Mouse (Mus musculus) lung, adult 10 weeks (tissue): ENCODE data around the gene Olfr777. TPM values are rescaled to one million over a fixed set of nuclear protein-coding genes. Genes with fewer than 3 reads are reported as not detected.

ENCODE experiments used
- polyA plus RNA-seq: library from polyadenylated mRNA; stranded (reverse); fragments of 350-450 nt; fragmentation: Illumina TruSeq; extraction: RNeasy Lipid Tissue Mini Kit (QIAGEN cat#74804); gene quantifications from one replicate; pipeline ENCODE4 v1.2.3, GENCODE M21; 2014; ENCODE audit warnings: low read depth, low replicate concordance; ENCODE audit not compliant: insufficient read depth

Olfr777 gene
- not detected for polyA plus RNA-seq

GRCm38 (mm10) chr10:129271081-129271535 lies at the start of gene Olfr777:
TSS of gene Olfr777 (minus strand) at chr10:129271485.

GRCm38 (mm10) chr10:129317817-129318216 lies 46.5 kb upstream of the Olfr777 start, which contains the start of gene Olfr780:
TSS of gene Olfr780 (plus strand) at chr10:129318117.

GRCm38 (mm10) chr10:129258827-129259226 lies 12.5 kb downstream of the Olfr777 start, which contains the start of gene Olfr776:
TSS of gene Olfr776 (plus strand) at chr10:129259127.

GRCm38 (mm10) chr10:129248112-129248511 lies 23.2 kb downstream of the Olfr777 start, which contains the start of gene Olfr775:
TSS of gene Olfr775 (plus strand) at chr10:129248412.

GRCm38 (mm10) chr10:129235904-129236303 lies 35.4 kb downstream of the Olfr777 start, which contains the start of gene Olfr774:
TSS of gene Olfr774 (plus strand) at chr10:129236204.

Other genes starting within 250 kb of the Olfr777 start
- not detected for gene Olfr764-ps1, start 231.6 kb downstream of the Olfr777 start, polyA plus RNA-seq
- not detected for gene Olfr765, start 221.5 kb downstream of the Olfr777 start, polyA plus RNA-seq
- gene Olfr766-ps1, start 202.5 kb downstream of the Olfr777 start, polyA plus RNA-seq: not detected
- gene Olfr767, start 188.6 kb downstream of the Olfr777 start, polyA plus RNA-seq: not detected
- not detected for gene Olfr768, start 172.1 kb downstream of the Olfr777 start, polyA plus RNA-seq
- gene Olfr769, start 153.6 kb downstream of the Olfr777 start, polyA plus RNA-seq: not detected
- not detected for gene Olfr770, start 132.5 kb downstream of the Olfr777 start, polyA plus RNA-seq
- gene Olfr771, start 106.7 kb downstream of the Olfr777 start, polyA plus RNA-seq: not detected
- gene Olfr772, start 93.6 kb downstream of the Olfr777 start, polyA plus RNA-seq: not detected
- gene Olfr773, start 84.1 kb downstream of the Olfr777 start, polyA plus RNA-seq: not detected
- gene Olfr774, start 35.3 kb downstream of the Olfr777 start, polyA plus RNA-seq: not detected
- gene Olfr775, start 23.1 kb downstream of the Olfr777 start, polyA plus RNA-seq: not detected
- gene Olfr776, start 12.4 kb downstream of the Olfr777 start, polyA plus RNA-seq: not detected
- not detected for gene Olfr780, start 46.6 kb upstream of the Olfr777 start, polyA plus RNA-seq
- gene Olfr781, start 57.4 kb upstream of the Olfr777 start, polyA plus RNA-seq: not detected
- gene Olfr782, start 77.4 kb upstream of the Olfr777 start, polyA plus RNA-seq: not detected
- not detected for gene Olfr784, start 112.6 kb upstream of the Olfr777 start, polyA plus RNA-seq
- gene Olfr785, start 133.9 kb upstream of the Olfr777 start, polyA plus RNA-seq: not detected
- not detected for gene Olfr786, start 155.8 kb upstream of the Olfr777 start, polyA plus RNA-seq
- gene Olfr787, start 190.4 kb upstream of the Olfr777 start, polyA plus RNA-seq: not detected
- not detected for gene Olfr788, start 199.5 kb upstream of the Olfr777 start, polyA plus RNA-seq
- gene Olfr789, start 213.3 kb upstream of the Olfr777 start, polyA plus RNA-seq: not detected
- not detected for gene Olfr790, start 227.0 kb upstream of the Olfr777 start, polyA plus RNA-seq